Mouse (Mus musculus) layer of hippocampus, adult 9-11 months (tissue): ENCODE data around the gene Sf3a1.
A peak's percentile ranks its signal among the peaks of the same experiment; 100 is the strongest.

Source experiments
- DNase-seq: peaks from one replicate; pipeline ENCODE4 v3.0.0; 2022

Gene Sf3a1

DNA sequence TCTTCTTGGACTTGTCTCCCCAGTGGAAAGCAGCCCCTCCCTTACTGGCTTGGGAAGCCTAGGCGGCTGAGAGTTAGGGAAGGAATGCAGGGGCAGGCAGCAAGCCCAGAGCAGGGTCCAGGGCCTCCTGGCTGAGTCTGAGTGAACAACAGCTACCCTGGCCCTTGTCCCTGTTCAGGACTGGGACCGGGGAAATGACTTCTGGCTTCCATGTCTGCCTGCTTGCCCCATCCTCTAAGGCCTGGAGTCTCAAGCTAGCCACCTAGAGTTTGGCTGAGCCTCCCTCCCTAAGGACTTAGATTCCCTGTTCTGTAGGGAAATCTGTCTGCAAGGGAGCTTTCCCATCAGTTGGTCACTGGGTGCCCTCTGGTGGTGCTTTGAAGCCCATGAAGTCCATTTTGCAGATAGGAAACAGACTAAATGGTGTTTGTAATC lies 59.2 kb downstream of the Sf3a1 start:
- DNase-seq: peak; percentile 74

DNA sequence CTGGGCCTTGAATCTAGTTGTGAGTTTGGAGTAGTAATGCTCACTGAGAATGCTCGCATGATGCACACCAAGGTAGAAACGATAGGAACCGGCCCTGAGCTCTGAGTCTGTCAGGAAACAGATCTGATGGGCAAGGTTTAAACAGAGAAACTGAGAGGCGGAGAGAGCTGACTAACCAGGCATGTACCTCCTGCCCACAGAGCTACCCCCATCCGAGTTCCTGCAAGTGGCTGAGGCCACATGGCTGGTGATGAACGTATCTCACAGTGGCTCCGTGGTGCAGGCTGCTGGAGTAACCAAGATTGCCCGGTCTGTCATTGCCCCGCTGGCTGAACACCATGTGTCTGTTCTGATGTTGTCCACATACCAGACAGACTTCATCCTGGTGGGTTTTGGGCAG lies 59.8 kb downstream of the Sf3a1 start:
- DNase-seq: no peak

DNA sequence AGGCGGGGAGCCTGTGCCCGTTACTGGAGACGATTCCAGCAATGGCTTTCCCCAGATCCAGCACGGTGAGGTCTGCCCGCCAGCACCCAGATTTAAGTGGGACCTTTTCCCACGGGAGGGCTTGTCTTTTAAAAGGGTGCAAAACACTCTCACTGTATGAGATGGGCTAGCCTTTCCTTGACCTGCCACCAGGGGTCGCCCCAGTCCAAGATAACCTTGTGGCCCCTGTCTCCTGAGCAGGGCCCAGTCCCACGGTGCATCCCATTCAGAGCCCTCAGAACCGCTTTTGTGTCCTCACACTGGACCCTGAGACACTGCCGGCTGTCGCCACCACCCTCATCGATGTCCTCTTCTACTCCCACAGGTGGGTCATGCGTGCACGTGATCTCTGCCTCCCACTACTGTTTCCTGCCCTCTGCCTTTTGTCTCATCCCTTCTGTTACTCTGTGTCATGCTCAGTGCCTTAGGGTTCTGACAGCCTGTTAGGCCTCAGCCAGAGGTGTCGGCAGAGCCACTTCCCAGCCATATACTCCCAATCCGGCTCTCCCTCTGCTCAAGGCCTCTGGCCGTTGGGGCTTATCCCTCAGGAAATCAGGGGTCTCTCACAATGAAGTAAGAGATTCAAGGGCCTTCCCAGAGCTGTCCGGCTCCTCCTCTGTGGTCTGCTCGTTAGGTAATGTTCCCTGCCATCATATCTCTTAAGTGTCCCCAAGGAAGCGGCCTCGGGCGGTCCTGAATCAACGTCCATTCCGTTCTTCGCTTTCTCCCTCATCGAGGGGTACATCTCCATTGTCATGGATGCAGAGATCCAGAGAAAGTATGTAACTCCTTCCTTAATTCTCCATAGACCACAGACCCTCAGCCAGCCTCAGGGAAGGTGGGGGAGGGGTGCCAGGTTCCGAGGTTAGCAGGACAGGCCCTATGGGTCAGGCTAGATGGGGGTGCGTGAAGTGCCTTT lies 60.6 kb downstream of the Sf3a1 start:
- DNase-seq: no peak

DNA sequence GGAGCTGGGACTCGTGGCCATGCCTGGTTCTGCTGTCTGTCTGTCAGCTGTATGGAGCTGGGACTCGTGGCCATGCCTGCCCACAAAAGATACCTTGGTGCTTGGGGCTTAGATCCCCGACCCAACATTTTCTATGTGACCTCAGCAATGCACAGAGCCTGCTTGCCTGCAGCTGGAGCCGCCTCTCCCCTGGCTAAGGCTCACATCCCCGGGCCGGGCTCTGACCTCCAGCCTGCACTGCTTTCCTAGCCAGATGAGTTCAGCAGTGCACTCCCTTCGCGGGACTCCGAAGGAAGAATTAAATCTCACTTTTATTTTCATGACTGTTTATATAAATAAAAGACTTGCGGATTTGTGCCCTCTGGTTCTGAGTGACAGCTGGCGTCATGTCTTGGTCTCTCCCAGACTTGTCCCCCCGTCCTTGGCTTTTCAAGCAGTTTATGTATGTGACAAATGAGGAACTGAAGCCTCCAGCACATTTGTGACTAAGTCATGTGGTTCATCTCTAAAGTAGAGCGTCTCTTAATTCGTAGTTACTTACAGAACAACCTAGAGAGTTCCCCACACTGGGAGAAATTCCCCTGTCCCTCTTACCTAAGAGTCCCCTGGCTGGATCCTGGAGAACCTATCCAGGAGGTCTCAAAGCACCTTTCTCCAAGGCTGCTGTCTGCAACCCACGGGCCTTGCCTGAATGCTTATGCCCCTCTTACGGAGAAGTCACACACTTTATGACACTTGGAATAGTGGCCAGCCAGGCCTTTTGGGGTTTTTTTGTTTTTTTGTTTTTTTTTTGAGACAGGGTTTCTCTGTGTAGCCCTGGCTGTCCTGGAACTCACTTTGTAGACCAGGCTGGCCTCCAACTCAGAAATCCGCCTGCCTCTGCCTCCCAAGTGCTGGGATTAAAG lies 62.1 kb downstream of the Sf3a1 start:
- DNase-seq: no peak

DNA sequence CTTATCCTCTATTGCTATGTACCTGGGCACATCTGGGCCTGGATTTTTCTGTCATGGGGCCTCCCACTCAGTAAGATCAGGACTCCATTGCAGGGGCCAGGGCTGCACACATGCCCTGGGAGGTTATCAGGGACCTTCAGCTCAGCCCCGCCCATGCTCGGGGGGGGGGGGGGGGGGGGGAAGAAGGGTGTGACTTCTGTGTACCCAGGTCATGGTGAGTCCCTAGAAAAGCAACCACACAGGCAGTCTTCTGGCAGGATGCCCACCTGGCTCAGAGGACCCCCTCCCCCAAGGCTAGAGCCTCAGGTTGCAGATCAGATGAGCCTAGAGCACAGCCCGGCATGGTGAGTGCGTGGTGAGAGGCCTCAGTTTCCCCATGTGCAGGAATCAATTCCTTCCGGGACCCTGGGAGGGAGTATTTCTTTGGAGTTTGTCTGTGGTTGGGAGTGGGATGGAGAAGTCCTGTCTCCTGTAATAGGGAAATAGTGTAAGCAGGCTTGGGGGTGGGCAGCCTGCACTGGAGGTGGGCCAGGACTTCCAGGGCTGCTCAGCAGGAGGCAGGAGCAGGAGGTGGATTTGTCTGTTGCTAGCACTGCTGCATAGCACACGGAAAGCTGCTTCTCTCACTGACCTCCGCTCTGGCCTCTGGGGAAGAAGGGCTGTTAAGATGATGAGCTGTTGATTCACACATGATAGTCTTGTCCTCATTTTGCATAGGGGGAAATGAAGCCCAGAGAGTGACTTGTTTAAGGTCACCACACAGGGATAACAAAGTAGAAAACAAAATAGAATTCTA lies 63.4 kb downstream of the Sf3a1 start:
- DNase-seq: no peak

DNA sequence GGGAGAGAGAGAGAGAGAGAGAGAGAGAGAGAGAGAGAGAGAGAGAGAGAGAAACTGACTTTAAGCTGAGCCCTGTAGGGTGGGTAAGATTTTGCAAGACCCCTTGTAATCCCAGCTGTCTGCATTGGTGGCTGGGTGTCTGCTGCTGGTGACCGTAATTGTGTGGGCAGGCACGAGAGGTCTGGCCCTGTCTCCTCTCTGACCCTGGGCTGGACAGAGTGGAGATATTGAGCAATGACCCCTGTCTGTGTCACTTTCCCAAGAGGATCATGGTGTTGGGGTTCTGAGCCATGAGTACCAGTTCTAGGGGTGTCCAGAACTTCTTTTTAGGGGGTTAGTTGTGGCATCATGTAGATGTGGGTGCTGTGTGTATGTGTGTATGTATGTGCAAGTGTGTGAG lies 64.1 kb downstream of the Sf3a1 start:
- no peak for DNase-seq

DNA sequence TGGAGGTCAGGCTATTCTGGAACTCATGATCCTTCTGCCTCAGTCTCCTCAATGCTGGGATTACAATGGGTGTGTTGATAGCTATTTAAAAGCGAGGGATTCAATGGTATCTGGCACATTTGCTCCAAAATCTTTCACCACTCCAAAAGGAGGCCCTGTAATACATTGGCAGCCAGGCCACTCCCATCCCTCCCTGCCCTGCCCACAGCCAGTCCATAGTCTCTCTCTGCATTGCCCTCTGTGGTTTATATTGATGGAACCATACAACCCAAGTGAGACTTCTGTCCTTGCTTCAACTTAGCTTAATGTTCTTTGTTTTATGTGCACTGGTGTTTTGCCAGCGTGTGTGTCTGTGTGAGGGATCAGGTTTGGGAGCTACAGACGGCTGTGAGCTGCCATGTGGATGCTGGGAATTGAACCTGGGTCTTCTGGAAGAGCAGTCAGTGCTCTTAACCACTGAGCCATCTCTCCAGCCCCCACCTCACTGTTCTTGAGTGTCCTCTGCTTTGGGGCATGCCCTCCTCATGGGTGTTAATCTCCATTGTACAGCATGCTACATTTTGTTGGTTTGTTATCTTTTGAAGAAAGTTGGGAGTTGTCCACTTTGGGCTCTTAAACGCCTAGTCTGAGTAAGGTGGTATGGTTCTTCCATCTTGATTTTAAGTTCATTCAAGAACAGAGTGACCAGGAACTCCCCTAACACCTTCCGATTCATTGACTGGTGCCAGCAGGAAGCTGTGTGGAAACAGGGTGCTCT lies 66.6 kb downstream of the Sf3a1 start:
- DNase-seq: no peak

DNA sequence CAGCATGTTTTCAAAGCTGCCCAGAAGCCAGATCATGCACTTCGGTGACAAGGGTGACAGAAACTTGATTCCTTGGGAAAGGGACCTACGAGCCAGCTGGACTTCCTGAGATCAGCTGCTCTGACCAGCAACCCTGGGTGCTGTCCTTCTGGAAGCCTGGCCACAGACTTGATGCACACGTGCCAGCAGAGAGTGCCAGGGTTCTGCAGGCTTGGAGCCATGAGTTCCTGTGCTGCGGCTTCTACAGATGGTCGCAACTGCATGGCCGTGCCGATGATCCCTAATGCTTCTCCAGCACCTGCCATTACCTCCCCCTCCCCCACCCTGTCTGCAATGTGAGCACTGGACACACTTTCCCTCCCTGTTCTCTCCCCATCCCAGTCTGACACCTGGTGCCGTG lies 68.3 kb downstream of the Sf3a1 start:
- DNase-seq: no peak

DNA sequence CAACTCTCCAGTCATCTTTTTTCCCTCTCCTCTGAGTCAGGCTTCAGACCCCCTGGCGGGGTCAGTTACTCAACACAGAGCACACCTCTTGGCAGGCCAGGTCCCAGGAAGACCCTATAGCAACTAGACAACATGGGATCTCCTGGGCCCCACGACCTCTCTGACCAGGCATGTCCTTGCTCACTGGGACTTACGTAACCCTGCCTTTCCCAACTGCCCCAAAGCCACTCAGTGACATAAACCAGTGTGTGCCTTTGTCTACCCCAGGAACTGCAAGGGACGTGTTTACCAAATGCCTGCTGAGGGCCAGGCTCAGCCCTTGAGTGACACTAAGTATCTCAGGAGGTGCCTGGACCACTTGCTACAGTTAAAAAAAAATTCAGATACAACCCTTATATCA lies 69.7 kb downstream of the Sf3a1 start:
- no peak for DNase-seq

DNA sequence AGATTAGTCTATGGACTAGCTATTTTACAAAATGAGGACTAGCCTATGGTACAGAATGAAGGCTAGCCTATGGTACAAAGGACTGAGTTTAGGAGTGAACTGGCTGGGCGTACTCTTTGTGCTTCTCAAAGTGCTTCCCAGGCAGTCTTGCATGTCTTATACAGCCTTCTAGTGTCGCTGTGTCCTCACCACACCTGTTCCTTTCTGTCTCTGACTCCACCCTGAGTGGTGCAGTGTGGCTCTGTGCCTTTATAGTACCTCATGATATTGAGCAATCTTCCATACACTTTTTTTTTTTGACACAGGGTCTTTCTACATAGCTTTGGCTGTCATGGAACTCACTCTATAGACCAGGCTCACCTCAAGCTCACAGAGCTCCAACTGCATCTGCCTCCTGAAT lies 71.3 kb downstream of the Sf3a1 start:
- DNase-seq: no peak
